Mouse (Mus musculus) lung, embryonic 14.5 days (tissue): ENCODE data around the gene Tbx18. TPM values are rescaled to one million over a fixed set of nuclear protein-coding genes. Genes with fewer than 3 reads are reported as not detected.
A peak's percentile ranks its signal among the peaks of the same experiment; 100 is the strongest.

Experiments
- ATAC-seq: fragments of 200-750 bp; cut with Nextera tagmentation; 2 replicates; pipeline ENCODE4 v1.8.0; 2017; ENCODE audit warnings: mild to moderate bottlenecking, moderate TSS enrichment, moderate library complexity; ENCODE audit not compliant: insufficient read depth
- DNase-seq: peaks from one replicate; pipeline ENCODE4 v3.0.0-alpha.2; 2015
- H3K27ac ChIP-seq: fragments of 300-500 bp; sonication (generic); 2 replicates; pipeline ENCODE4 v1.5.1; 2014; ENCODE audit warnings: low read depth, mild to moderate bottlenecking, moderate library complexity
- H3K27me3 ChIP-seq: fragments of 300-500 bp; sonication (generic); 2 replicates; pipeline ENCODE4 v1.6.1; 2014; ENCODE audit warnings: low read length, control low read depth; ENCODE audit not compliant: insufficient read depth
- H3K36me3 ChIP-seq: fragments of 300-500 bp; sonication (generic); 2 replicates; pipeline ENCODE4 v1.6.1; 2014; ENCODE audit warnings: control low read depth; ENCODE audit not compliant: insufficient read depth
- H3K4me1 ChIP-seq: fragments of 300-500 bp; sonication (generic); 2 replicates; pipeline ENCODE4 v1.6.1; 2014; ENCODE audit warnings: antibody characterized with exemption, control low read depth; ENCODE audit not compliant: insufficient read depth
- H3K4me2 ChIP-seq: fragments of 300-500 bp; sonication (generic); 2 replicates; pipeline ENCODE4 v1.6.1; 2014; ENCODE audit warnings: mild to moderate bottlenecking
- H3K4me3 ChIP-seq: fragments of 300-500 bp; sonication (generic); 2 replicates; pipeline ENCODE4 v1.5.1; 2014; ENCODE audit warnings: low read depth, low read length
- H3K9ac ChIP-seq: fragments of 300-500 bp; sonication (generic); 2 replicates; pipeline ENCODE4 v1.6.1; 2014
- H3K9me3 ChIP-seq: fragments of 300-500 bp; sonication (generic); 2 replicates; pipeline ENCODE4 v1.6.1; 2016; ENCODE audit warnings: low read depth, low read length, control low read depth
- CTCF ChIP-seq: IDR thresholded peaks from 2 replicates; pipeline ENCODE4 v1.5.1; 2016; ENCODE audit warnings: antibody characterized with exemption, low read depth
- WGBS: fragments of 180-500 bp; shearing (Covaris S2); extraction: QIAGEN DNeasy Blood & Tissue Kit; methylation state at CpG from one replicate; pipeline ENCODE4 v1.1.7; 2014; 5-methylcytosine and 5-hydroxymethylcytosine counted together
- polyA plus RNA-seq: library from polyadenylated mRNA; unstranded; fragments of >200 nt; fragmentation: Nextera tagmentation; extraction: Ambion mirVana; gene quantifications from 2 replicates; pipeline ENCODE4 v1.2.1, GENCODE M21; 2014

The Tbx18 gene
- polyA plus RNA-seq, 1 experiment from 2014 or later: 0.42 TPM

DNA sequence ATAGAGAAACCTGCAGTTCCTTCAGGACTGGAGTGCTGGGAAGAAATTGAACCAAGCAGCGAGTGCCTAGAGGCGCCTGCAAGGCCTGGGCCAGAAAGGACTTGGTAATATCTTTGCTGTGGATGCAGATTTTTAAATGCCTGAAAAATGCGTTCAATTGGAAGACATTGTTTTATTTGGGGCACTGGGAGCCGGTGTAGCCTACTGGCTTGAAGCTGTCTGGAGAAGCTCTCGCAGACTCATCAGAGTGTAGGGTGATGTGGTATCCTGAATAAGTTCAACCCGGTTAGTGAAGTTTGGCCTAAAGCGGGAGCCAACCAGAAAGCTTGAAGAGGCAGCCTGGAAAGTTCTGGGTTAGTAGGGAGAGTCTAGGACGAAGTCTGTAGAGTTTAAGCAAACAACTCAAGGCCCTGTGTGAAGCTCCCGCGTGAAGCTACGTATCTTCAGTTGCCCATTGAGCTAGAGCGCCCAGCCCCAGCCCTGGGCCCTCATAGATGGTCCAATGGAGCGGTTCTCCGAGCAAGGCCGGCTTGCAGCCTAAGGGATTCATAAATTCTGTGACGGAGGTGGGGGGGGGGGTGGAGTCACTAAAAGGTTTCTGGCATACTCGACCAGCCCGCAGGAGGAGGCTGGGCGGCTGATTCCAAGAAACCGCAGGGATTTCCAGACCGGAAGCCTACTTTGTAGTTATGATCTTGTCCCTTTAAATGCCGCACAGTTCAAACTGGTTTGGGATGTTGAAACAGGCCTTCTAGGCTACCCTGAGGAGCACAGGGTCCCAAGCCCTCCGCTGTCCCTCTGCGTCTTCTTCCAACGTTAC, 1.6 kb upstream of the Tbx18 start:
- DNase-seq: peak; percentile 19
- Histone ChIP-seq H3K27ac (no peak overlapping the region), H3K9ac (no peak overlapping the region), H3K9me3 (no peaks in the 10 kb centered on the region), H3K27me3 (peaks cover 94% of the 10 kb centered on the region), H3K4me2 (no peak overlapping the region), H3K4me1 (no peaks in the 10 kb centered on the region; the same call in 1 of the 2 replicates), H3K4me3 (no peak overlapping the region), H3K36me3 (no peaks in the 10 kb centered on the region)
- ATAC-seq: no peak
- 12% methylated on average over 25 of the region's 25 CpGs for WGBS
- TF ChIP-seq CTCF: no peak

DNA sequence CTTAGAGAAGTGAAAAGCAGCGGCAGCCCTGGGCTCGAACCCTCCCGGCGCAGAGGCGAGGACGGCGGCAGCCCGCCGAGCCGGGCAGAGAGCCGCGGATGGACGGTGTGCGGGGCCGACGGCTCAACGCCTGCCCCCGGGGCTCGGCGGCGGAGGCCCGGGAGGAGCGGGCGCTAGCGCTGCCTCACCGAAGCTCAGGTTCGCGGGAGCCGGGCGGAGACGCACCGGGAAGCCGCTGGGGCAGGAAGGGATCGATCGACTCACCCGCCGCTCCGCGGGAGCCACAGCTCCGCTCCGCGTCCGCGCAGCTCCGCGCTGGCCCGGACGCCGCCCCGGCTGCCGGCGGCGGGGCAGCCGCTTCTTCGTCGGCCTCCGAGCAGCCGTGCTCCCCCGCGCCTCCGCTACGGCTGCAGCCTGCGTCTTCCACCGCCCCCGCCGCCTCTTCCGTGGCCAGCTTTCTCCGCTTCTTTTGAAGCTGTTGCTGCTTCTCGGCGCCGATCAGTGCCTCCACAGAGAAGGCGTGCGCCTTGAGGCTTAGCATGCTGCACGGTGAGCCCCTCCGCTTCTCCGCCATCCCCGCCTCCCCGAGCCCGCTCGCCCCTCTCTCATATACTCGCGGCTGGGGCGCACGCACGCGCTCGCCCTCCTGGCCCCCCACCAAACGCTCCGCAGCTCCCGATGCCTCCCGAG, 644 bp downstream of the Tbx18 start:
- H3K9ac ChIP-seq: peak overlapping the region; percentile 52
- under 1% methylated on average over 79 of the region's 91 CpGs for WGBS
- peak; percentile 56 for ATAC-seq
- peak overlapping the region; percentile 75 for H3K27ac ChIP-seq
- no peaks in the 10 kb centered on the region; the same call in 1 of the 2 replicates for H3K4me1 ChIP-seq
- DNase-seq: peak; percentile 61
- no peaks in the 10 kb centered on the region for H3K9me3 ChIP-seq
- no peak for TF ChIP-seq CTCF
- peaks cover 80% of the 10 kb centered on the region for H3K27me3 ChIP-seq
- H3K4me2 ChIP-seq: peak overlapping the region; percentile 73
- no peaks in the 10 kb centered on the region for H3K36me3 ChIP-seq
- H3K4me3 ChIP-seq: peak overlapping the region; percentile 48

DNA sequence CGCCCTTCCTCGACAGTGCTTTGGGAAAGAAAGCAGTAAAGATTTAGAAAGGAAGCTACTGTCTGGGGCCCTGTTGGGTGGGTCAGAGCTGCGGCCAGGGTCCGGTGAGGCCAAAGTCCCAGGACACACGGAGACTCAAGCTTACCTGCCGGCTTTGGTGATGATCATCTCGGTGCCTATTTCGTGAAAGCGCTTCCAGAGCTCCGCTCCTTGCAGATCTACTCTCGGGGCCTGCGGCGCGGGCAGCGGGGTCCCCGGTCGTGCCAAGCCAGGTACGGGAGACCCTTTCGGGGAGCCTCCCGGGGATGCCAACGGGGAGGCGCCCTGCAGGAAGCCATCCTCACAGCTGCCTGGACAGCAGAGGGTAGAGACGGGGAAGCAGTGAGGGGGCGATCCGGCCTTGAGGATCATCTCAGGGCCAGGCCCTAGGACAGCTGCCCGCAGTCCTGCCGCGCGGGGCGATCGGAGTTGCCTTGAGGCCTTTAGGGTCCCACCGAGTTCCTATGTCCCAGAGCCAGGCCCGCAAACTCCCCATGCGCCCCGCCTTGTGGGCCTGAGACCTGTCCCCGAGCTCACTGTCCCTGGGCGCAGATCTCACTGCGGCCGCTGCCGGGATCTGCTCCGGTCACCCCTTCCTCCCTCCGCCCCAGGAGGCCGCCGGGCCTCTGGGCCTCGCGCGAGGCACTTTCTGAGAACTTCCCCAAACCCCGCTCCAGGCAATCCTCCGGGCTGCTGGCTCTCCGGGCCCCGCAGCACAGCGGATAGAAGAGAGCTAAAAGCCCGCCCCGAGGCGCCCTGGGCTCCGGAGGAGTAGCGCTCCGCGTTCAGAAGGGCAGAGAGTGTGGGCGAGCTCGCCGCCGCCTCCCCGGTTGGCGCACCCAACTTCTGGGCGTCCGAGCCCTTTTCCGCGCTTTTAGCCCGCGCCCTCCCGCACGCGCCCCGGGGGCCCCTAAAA, 1.5 kb downstream of the Tbx18 start:
- no peaks in the 10 kb centered on the region; the same call in 1 of the 2 replicates for H3K4me1 ChIP-seq
- H3K27me3 ChIP-seq: peaks cover 76% of the 10 kb centered on the region
- H3K9ac ChIP-seq: peak overlapping the region; percentile 52
- ATAC-seq: peak; percentile 44
- peak overlapping the region; percentile 18; the same call in 1 of the 2 replicates for H3K27ac ChIP-seq
- under 1% methylated on average over 75 of the region's 75 CpGs for WGBS
- no peaks in the 10 kb centered on the region for H3K36me3 ChIP-seq
- TF ChIP-seq CTCF: no peak
- H3K9me3 ChIP-seq: no peaks in the 10 kb centered on the region
- H3K4me3 ChIP-seq: peak overlapping the region; percentile 48
- H3K4me2 ChIP-seq: peak overlapping the region; percentile 73
- DNase-seq: peak; percentile 50

DNA sequence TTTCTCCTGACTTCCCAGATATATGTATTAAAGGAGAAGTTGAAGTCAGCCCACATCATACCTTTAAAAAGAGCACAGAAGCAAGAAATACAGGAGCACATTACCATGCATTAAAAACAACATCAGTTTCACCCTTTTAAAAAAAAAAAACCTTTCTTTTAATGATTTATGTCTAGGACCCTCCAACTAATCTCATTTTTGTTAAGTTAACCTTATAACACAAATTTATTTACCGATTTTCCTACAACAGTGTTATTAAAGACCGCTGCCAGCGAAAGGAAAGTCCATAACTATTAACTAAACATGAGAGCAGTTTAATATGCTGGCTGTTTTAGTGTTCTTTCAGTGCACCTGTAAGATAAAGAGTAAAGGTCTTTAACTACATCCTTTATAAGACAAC, 3.0 kb downstream of the Tbx18 start:
- H3K4me2 ChIP-seq: no peak overlapping the region
- H3K9ac ChIP-seq: no peak overlapping the region
- DNase-seq (peak; percentile 13), ATAC-seq (no peak)
- 37% methylated on average over 3 of the region's 3 CpGs for WGBS
- H3K4me3 ChIP-seq: no peak overlapping the region
- no peaks in the 10 kb centered on the region for H3K36me3 ChIP-seq
- no peaks in the 10 kb centered on the region for H3K9me3 ChIP-seq
- no peak overlapping the region for H3K27ac ChIP-seq
- H3K27me3 ChIP-seq: peaks cover 67% of the 10 kb centered on the region
- H3K4me1 ChIP-seq: no peaks in the 10 kb centered on the region; the same call in 1 of the 2 replicates
- TF ChIP-seq CTCF: no peak

DNA sequence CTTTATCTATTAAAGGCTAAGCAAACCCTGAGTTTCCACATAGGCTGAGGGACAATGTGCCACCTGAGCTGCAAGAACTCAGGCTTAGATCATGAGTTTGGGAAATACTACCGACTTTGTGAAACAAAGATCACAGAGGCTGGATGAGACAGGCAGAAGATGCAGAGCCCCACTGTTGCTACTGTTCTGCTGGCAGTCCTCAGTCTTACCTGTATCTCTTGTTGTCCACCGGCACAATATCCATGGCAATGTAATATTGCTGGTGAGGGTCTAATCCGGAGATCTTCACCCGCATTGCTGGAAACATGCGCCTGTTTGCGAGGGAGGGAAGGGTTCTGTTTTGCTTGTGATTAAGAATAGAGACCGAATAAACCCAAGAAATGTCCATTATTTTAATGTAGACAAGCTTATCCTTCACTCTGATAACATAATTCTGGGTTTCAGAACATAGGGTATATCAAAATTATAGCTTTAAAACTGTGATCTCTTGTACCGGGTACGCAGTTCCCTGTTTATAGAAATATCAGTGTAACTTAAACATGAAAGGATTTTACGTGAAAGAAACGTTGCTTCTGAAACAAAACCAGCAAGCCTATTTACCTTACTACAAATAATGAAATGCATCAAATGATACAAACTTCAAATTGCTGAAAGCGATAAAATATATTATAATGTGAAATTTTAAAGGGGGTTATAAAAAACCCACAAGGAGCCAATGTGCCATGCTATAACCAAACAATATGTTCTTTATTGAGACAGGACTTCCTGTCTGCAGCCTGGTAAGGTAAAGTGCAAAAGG, 3.7 kb downstream of the Tbx18 start:
- H3K4me2 ChIP-seq: no peak overlapping the region
- peak; percentile 11 for DNase-seq
- ATAC-seq: no peak
- no peak overlapping the region for H3K9ac ChIP-seq
- no peak overlapping the region for H3K4me3 ChIP-seq
- H3K9me3 ChIP-seq: no peaks in the 10 kb centered on the region
- no peaks in the 10 kb centered on the region; the same call in 1 of the 2 replicates for H3K4me1 ChIP-seq
- H3K36me3 ChIP-seq: no peaks in the 10 kb centered on the region
- 19% methylated on average over 12 of the region's 12 CpGs for WGBS
- TF ChIP-seq CTCF: no peak
- H3K27me3 ChIP-seq: peaks cover 59% of the 10 kb centered on the region
- H3K27ac ChIP-seq: no peak overlapping the region

DNA sequence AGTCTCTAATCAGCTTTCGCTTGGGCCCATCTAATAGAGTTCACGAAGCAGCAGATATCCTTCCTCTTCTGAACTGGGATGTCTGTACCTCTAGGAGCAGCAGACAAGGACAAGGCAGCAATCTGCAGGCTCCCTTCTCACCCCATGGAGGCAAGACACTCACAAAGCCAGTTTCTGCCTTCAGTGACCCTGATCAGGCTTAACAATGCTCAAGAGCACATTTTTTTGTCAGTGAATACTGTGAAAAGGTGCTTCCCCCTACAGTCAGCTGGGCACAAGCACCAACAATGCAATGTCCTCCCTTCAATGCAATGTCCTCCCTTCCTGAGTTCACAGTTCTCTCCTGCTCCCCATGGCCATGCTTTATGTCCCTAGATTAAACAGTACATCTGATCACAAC, 9.3 kb downstream of the Tbx18 start:
- peak; percentile 53 for TF ChIP-seq CTCF
- Histone ChIP-seq H3K4me2 (no peak overlapping the region), H3K9me3 (no peaks in the 10 kb centered on the region), H3K4me1 (no peaks in the 10 kb centered on the region), H3K27ac (no peak overlapping the region), H3K4me3 (no peak overlapping the region), H3K9ac (no peak overlapping the region), H3K27me3 (peaks cover 19% of the 10 kb centered on the region), H3K36me3 (no peaks in the 10 kb centered on the region)
- ATAC-seq: no peak
- DNase-seq: peak; percentile 46
- WGBS: 62% methylated on average over 2 of the region's 2 CpGs
